Mouse (Mus musculus): ENCODE results near the gene Traf7. TPM values are rescaled to one million over a fixed set of nuclear protein-coding genes. Genes with fewer than 3 reads are reported as not detected.

Traf7 gene
- polyA plus RNA-seq, 1 experiment from 2014 or later: 85.9 TPM

GRCm38 (mm10) chr17:24488662-24489264 is 39.0 kb downstream of the Traf7 start:
- Histone ChIP-seq H3K27me3 (replicated peaks; ENCODE audit: control insufficient read depth, insufficient read depth, low read length) (no peaks in the 10 kb centered on the region), H3K36me3 (ENCODE audit: control insufficient read depth, insufficient read depth, low read length) (no peaks in the 10 kb centered on the region), H3K4me2 (ENCODE audit: low read length) (peak overlapping the region; percentile 83), H3K9ac (ENCODE audit: low read depth, low read length) (peak overlapping the region; percentile 84), H3K4me1 (ENCODE audit: control insufficient read depth, insufficient read depth, low read depth, low read length) (peaks cover 29% of the 10 kb centered on the region), H3K9me3 (ENCODE audit: control insufficient read depth, low read length) (no peaks in the 10 kb centered on the region), H3K4me3 (ENCODE audit: low read length) (peak overlapping the region; percentile 69), H3K27ac (ENCODE audit: low read depth, low read length) (peak overlapping the region; percentile 94)
- ATAC-seq: peak; percentile 76
- under 1% methylated on average over 48 of the region's 81 CpGs for WGBS

DNA sequence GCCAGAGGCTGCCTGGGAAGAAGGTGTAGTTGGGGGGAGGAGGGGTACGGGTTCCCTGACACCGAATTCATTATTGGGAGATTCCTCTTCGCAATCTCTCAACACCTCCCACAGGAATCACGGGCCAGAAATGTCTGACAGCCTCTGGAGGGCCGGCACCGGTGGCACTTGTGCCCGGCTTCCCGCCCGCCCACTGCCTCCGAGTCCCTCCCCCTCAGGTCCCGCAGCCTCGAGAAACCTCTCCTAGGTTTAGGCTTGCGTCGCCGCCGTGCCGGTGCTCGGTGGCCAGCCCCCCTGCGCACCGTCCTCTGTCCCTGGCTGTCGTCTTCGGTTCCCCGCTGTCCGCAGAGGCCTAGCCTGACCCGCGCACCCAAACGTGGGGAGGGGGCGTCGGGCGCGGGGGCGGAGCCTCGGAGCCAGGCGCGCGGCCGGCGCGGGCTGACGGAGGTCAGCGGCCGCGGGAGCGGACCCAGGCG is 39.5 kb downstream of the Traf7 start, which contains the start of gene Caskin1:
Gene Caskin1 (plus strand): TSS at position 416 of the 476 bp plus-strand sequence.
- H3K9me3 ChIP-seq (ENCODE audit: control insufficient read depth, low read length): no peaks in the 10 kb centered on the region
- H3K4me2 ChIP-seq (ENCODE audit: low read length): peak within 1 kb of the TSS; percentile 83
- H3K27ac ChIP-seq (ENCODE audit: low read depth, low read length): peak within 1 kb of the TSS; percentile 94
- ATAC-seq: peak; percentile 63
- peak within 1 kb of the TSS; percentile 69 for H3K4me3 ChIP-seq (ENCODE audit: low read length)
- no peaks in the 10 kb centered on the region for H3K27me3 ChIP-seq (replicated peaks; ENCODE audit: control insufficient read depth, insufficient read depth, low read length)
- under 1% methylated on average over 39 of the region's 45 CpGs for WGBS
- no peaks in the 10 kb centered on the region for H3K36me3 ChIP-seq (ENCODE audit: control insufficient read depth, insufficient read depth, low read length)
- peak within 1 kb of the TSS; percentile 84 for H3K9ac ChIP-seq (ENCODE audit: low read depth, low read length)
- peaks cover 29% of the 10 kb centered on the region for H3K4me1 ChIP-seq (ENCODE audit: control insufficient read depth, insufficient read depth, low read depth, low read length)

- Histone ChIP-seq H3K4me2 (ENCODE audit: low read length) (no peak overlapping the region), H3K27ac (ENCODE audit: low read depth, low read length) (peak overlapping the region; percentile 64), H3K4me3 (ENCODE audit: low read length) (no peak overlapping the region; the same call in 1 of the 2 replicates), H3K36me3 (ENCODE audit: control insufficient read depth, insufficient read depth, low read length) (no peaks in the 10 kb centered on the region), H3K9ac (ENCODE audit: low read depth, low read length) (peak overlapping the region; percentile 50), H3K27me3 (replicated peaks; ENCODE audit: control insufficient read depth, insufficient read depth, low read length) (no peaks in the 10 kb centered on the region), H3K9me3 (ENCODE audit: control insufficient read depth, low read length) (no peaks in the 10 kb centered on the region), H3K4me1 (ENCODE audit: control insufficient read depth, insufficient read depth, low read depth, low read length) (peaks cover 19% of the 10 kb centered on the region)
- WGBS: 43% methylated on average over 11 of the region's 11 CpGs
- ATAC-seq: 0 out of 2 replicates have a peak, but pooled peaks have one; percentile 8
Measured at GRCm38 (mm10) chr17:24485090-24485860, 42.5 kb downstream of the Traf7 start.

GRCm38 (mm10) chr17:24483495-24483894 is 44.2 kb downstream of the Traf7 start:
- H3K27me3 ChIP-seq (replicated peaks; ENCODE audit: control insufficient read depth, insufficient read depth, low read length): no peaks in the 10 kb centered on the region
- ATAC-seq: no peak
- WGBS: 67% methylated on average over 3 of the region's 3 CpGs
- no peaks in the 10 kb centered on the region for H3K36me3 ChIP-seq (ENCODE audit: control insufficient read depth, insufficient read depth, low read length)
- no peak overlapping the region for H3K4me2 ChIP-seq (ENCODE audit: low read length)
- no peak overlapping the region for H3K4me3 ChIP-seq (ENCODE audit: low read length)
- peaks cover 17% of the 10 kb centered on the region for H3K4me1 ChIP-seq (ENCODE audit: control insufficient read depth, insufficient read depth, low read depth, low read length)
- H3K9ac ChIP-seq (ENCODE audit: low read depth, low read length): no peak overlapping the region
- H3K27ac ChIP-seq (ENCODE audit: low read depth, low read length): no peak overlapping the region
- no peaks in the 10 kb centered on the region for H3K9me3 ChIP-seq (ENCODE audit: control insufficient read depth, low read length)

- Histone ChIP-seq H3K4me3 (ENCODE audit: low read length) (no peak overlapping the region), H3K36me3 (ENCODE audit: control insufficient read depth, insufficient read depth, low read length) (0 out of 2 replicates have a peak, but pooled peaks cover 6% of the 10 kb centered on the region), H3K4me1 (ENCODE audit: control insufficient read depth, insufficient read depth, low read depth, low read length) (peaks cover 20% of the 10 kb centered on the region), H3K27me3 (replicated peaks; ENCODE audit: control insufficient read depth, insufficient read depth, low read length) (no peaks in the 10 kb centered on the region), H3K27ac (ENCODE audit: low read depth, low read length) (no peak overlapping the region), H3K9ac (ENCODE audit: low read depth, low read length) (no peak overlapping the region), H3K4me2 (ENCODE audit: low read length) (no peak overlapping the region), H3K9me3 (ENCODE audit: control insufficient read depth, low read length) (no peaks in the 10 kb centered on the region)
- ATAC-seq: no peak
- 95% methylated on average over 20 of the region's 20 CpGs for WGBS
Measured at GRCm38 (mm10) chr17:24481027-24481815, 46.5 kb downstream of the Traf7 start.

GRCm38 (mm10) chr17:24480201-24480826 is 47.4 kb downstream of the Traf7 start:
- peaks cover 12% of the 10 kb centered on the region for H3K36me3 ChIP-seq (ENCODE audit: control insufficient read depth, insufficient read depth, low read length)
- no peak overlapping the region for H3K4me3 ChIP-seq (ENCODE audit: low read length)
- no peak overlapping the region for H3K9ac ChIP-seq (ENCODE audit: low read depth, low read length)
- no peak overlapping the region for H3K27ac ChIP-seq (ENCODE audit: low read depth, low read length)
- WGBS: 52% methylated on average over 3 of the region's 3 CpGs
- no peak for ATAC-seq
- H3K4me1 ChIP-seq (ENCODE audit: control insufficient read depth, insufficient read depth, low read depth, low read length): peaks cover 16% of the 10 kb centered on the region
- H3K27me3 ChIP-seq (replicated peaks; ENCODE audit: control insufficient read depth, insufficient read depth, low read length): no peaks in the 10 kb centered on the region
- H3K4me2 ChIP-seq (ENCODE audit: low read length): no peak overlapping the region
- H3K9me3 ChIP-seq (ENCODE audit: control insufficient read depth, low read length): no peaks in the 10 kb centered on the region

GRCm38 (mm10) chr17:24479431-24479830 is 48.3 kb downstream of the Traf7 start:
- Histone ChIP-seq H3K36me3 (ENCODE audit: control insufficient read depth, insufficient read depth, low read length) (peaks cover 19% of the 10 kb centered on the region), H3K4me2 (ENCODE audit: low read length) (peak overlapping the region; percentile 40), H3K9me3 (ENCODE audit: control insufficient read depth, low read length) (no peaks in the 10 kb centered on the region), H3K9ac (ENCODE audit: low read depth, low read length) (no peak overlapping the region), H3K4me3 (ENCODE audit: low read length) (no peak overlapping the region; the same call in 1 of the 2 replicates), H3K4me1 (ENCODE audit: control insufficient read depth, insufficient read depth, low read depth, low read length) (peaks cover 14% of the 10 kb centered on the region), H3K27me3 (replicated peaks; ENCODE audit: control insufficient read depth, insufficient read depth, low read length) (no peaks in the 10 kb centered on the region), H3K27ac (ENCODE audit: low read depth, low read length) (no peak overlapping the region)
- 34% methylated on average over 1 of the region's 1 CpGs for WGBS
- no peak for ATAC-seq

DNA sequence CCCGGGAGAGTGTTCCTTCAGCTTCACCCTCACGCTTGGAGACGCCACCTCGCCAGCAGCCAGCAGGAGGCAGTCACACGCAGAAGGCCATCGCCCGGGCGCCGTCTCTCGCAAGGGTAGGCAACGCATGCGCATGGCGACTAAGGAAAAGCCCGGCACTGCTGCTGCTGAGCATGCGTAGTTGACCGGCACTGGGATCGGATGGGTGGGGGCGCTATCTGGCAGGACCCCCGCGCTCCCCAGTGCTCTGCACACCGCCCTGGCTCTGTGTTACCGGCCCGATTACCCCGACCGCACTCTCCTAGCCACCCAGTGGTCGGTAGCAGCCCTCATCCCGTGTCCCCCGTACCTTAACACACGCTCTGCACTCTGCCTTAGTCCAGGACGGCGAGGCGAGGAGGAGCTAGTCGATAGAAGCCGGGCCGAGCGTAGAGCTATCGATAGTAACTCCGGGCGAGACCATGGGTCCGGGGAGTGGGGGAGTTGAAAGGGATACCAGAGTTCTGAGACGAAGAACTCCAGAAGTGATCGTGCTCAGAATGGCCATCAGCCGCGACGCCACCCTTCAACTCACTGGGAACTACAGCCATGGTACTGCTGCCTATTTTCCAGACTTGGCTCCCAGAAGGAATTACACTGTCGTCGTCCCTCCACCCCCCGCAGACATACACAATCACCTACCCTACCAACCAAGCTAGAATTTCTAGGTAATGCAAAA is 48.9 kb downstream of the Traf7 start, which contains the start of gene Mlst8:
Gene Mlst8 (minus strand): TSS at position 416 of the 718 bp plus-strand sequence.
- peak within 1 kb of the TSS; percentile 98 for H3K27ac ChIP-seq (ENCODE audit: low read depth, low read length)
- no peaks in the 10 kb centered on the region for H3K27me3 ChIP-seq (replicated peaks; ENCODE audit: control insufficient read depth, insufficient read depth, low read length)
- H3K4me1 ChIP-seq (ENCODE audit: control insufficient read depth, insufficient read depth, low read depth, low read length): peaks cover 17% of the 10 kb centered on the region
- ATAC-seq: peak; percentile 95
- no peaks in the 10 kb centered on the region for H3K9me3 ChIP-seq (ENCODE audit: control insufficient read depth, low read length)
- H3K4me3 ChIP-seq (ENCODE audit: low read length): peak within 1 kb of the TSS; percentile 56
- peak within 1 kb of the TSS; percentile 74 for H3K9ac ChIP-seq (ENCODE audit: low read depth, low read length)
- under 1% methylated on average over 48 of the region's 48 CpGs for WGBS
- peak within 1 kb of the TSS; percentile 61 for H3K4me2 ChIP-seq (ENCODE audit: low read length)
- H3K36me3 ChIP-seq (ENCODE audit: control insufficient read depth, insufficient read depth, low read length): peaks cover 20% of the 10 kb centered on the region

Measured in hindbrain, embryonic 16.5 days (tissue).